Mouse (Mus musculus) ES-Bruce4 (cell line): ENCODE results near the gene Fate1.

Experiments
- CTCF ChIP-seq: IDR thresholded peaks from one replicate; pipeline ENCODE4 v1.8.1; 2011; ENCODE audit warnings: low read depth, low read length
- EP300 ChIP-seq: IDR thresholded peaks from 2 replicates; pipeline ENCODE4 v1.6.1; 2011; ENCODE audit warnings: low read depth, low read length; ENCODE audit not compliant: insufficient read depth
- POLR2A ChIP-seq: IDR thresholded peaks from one replicate; pipeline ENCODE4 v1.8.1; 2011; ENCODE audit warnings: low read length; ENCODE audit not compliant: insufficient read depth

DNA sequence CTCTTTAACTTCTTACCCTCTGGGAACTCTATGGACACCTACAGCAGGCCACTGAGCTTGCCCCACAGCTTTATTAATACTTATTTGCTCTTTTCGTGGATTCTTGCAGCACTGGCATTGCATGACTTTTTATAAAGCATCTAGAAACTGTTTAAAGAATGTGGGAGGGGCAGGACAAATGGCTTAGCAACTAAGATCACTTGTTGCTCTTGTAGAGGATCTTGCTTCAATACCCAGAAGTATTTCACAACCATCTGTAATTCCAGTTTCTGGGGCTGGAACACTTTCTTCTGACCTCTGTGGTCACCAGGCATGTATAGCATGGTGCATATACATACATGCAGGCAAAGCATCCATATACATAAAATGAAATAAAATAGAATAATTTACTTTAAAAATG lies 23.2 kb downstream of the Fate1 start:
- TF ChIP-seq CTCF (no peak), POLR2A (no peak), EP300 (no peak)
